Comparison of ENCODE assay signal across 16 mouse cellular contexts in the genomic region with DNA sequence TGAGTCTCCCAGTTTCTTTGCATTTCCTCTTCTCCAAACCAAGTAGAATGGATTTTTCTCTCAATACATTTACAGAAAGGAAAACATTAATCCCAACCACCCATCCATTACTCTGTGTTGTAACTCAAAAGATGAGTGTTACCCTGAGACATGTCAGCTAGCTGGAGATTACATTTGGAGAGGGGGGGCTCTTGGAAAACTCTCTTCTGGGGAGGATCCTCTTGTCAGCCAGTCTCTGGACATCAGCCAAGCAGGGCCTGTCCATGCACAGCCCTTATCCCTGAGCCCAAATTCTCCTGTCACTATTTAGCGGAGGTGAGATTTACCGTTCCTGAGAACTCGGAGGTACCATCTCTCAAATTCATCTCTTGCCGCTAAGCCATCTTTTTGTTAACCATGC.
A peak's percentile ranks its signal among the peaks of the same experiment; 100 is the strongest.
DNase-seq lines count a peak whose midpoint lies in the region; ATAC-seq and TF ChIP-seq lines count a peak whose summit lies in the region.
"Had no signal": no experiment of that assay in that cellular context is flagged by ENCODE, and none has a peak within 500 bp of the region (broad histone marks: within the 10 kb centered on the region; RNA-seq: fewer than 3 reads in every experiment).

No protein-coding gene starts in this region.

- WGBS in heart, embryonic 12.5 days = 60% methylated on average over 4 of the region's 4 CpGs
- WGBS in liver, embryonic 11.5 days = 77% methylated on average over 4 of the region's 4 CpGs
- 94% methylated on average over 4 of the region's 4 CpGs for WGBS in liver, postnatal 0 days (ENCODE audit: insufficient replicate concordance)
- WGBS in lung, postnatal 0 days = 79% methylated on average over 4 of the region's 4 CpGs

- no peaks in the 10 kb centered on the region for H3K27me3 ChIP-seq in heart, embryonic 12.5 days (replicated peaks)
- no peaks in the 10 kb centered on the region for H3K27me3 ChIP-seq in liver, embryonic 11.5 days (replicated peaks; ENCODE audit: control insufficient read depth, insufficient read depth, low read length)
- no peaks in the 10 kb centered on the region for H3K27me3 ChIP-seq in liver, postnatal 0 days (ENCODE audit: insufficient read depth, low read length)
- no peaks in the 10 kb centered on the region for H3K27me3 ChIP-seq in lung, postnatal 0 days (replicated peaks; ENCODE audit: insufficient read depth, low read length)
- H3K27me3 ChIP-seq: forebrain, embryonic 15.5 days; hindbrain, embryonic 12.5 days had no signal

- no peak overlapping the region for H3K9ac ChIP-seq in heart, embryonic 12.5 days
- no peak overlapping the region for H3K9ac ChIP-seq in liver, embryonic 11.5 days (ENCODE audit: low read depth, low read length)
- H3K9ac ChIP-seq in liver, postnatal 0 days (replicated peaks) = no peak overlapping the region
- H3K9ac ChIP-seq in lung, postnatal 0 days (replicated peaks; ENCODE audit: low read depth) = no peak overlapping the region
- H3K9ac ChIP-seq: forebrain, embryonic 15.5 days; hindbrain, embryonic 12.5 days had no signal

- H3K4me2 ChIP-seq in heart, embryonic 12.5 days = no peak overlapping the region
- H3K4me2 ChIP-seq in liver, embryonic 11.5 days = no peak overlapping the region
- H3K4me2 ChIP-seq in liver, postnatal 0 days (ENCODE audit: low read depth, low read length) = no peak overlapping the region
- H3K4me2 ChIP-seq in lung, postnatal 0 days (replicated peaks; ENCODE audit: low read depth, low read length) = no peak overlapping the region
- H3K4me2 ChIP-seq: forebrain, embryonic 15.5 days; hindbrain, embryonic 12.5 days had no signal

- H3K4me3 ChIP-seq in heart, embryonic 12.5 days = no peak overlapping the region
- H3K4me3 ChIP-seq in liver, embryonic 11.5 days (ENCODE audit: low read depth, low read length) = no peak overlapping the region
- no peak overlapping the region for H3K4me3 ChIP-seq in liver, postnatal 0 days (ENCODE audit: low read depth, low read length)
- H3K4me3 ChIP-seq in lung, postnatal 0 days (ENCODE audit: low read depth, low read length) = no peak overlapping the region
- H3K4me3 ChIP-seq: forebrain, embryonic 15.5 days; hindbrain, embryonic 12.5 days had no signal

- peaks cover 27% of the 10 kb centered on the region for H3K4me1 ChIP-seq in heart, embryonic 12.5 days (replicated peaks)
- no peaks in the 10 kb centered on the region; the same call in 1 of the 2 replicates for H3K4me1 ChIP-seq in liver, embryonic 11.5 days (replicated peaks; ENCODE audit: control insufficient read depth, insufficient read depth, low read length)
- H3K4me1 ChIP-seq in liver, postnatal 0 days (ENCODE audit: insufficient read depth) = no peaks in the 10 kb centered on the region
- no peaks in the 10 kb centered on the region for H3K4me1 ChIP-seq in lung, postnatal 0 days (ENCODE audit: insufficient read depth, low read depth, low read length)
- H3K4me1 ChIP-seq: forebrain, embryonic 15.5 days; hindbrain, embryonic 12.5 days had no signal

- no peak for TF ChIP-seq EP300 in liver, postnatal 0 days (IDR thresholded peaks at IDR 0.05; ENCODE audit: low read depth)
- TF ChIP-seq EP300 in lung, postnatal 0 days (IDR thresholded peaks at IDR 0.05) = no peak

- peak overlapping the region; percentile 58 for H3K27ac ChIP-seq in heart, embryonic 12.5 days (ENCODE audit: poor library complexity, severe bottlenecking)
- H3K27ac ChIP-seq in liver, embryonic 11.5 days (ENCODE audit: low read depth, low read length) = peak overlapping the region; percentile 25
- no peak overlapping the region for H3K27ac ChIP-seq in liver, postnatal 0 days (ENCODE audit: low read depth)
- H3K27ac ChIP-seq in lung, postnatal 0 days (ENCODE audit: low read length) = no peak overlapping the region
- H3K27ac ChIP-seq: forebrain, embryonic 15.5 days; hindbrain, embryonic 12.5 days had no signal

- no peak for ATAC-seq in heart, embryonic 12.5 days (ENCODE audit: insufficient number of reproducible peaks, low FRiP score)
- ATAC-seq in liver, embryonic 11.5 days (replicated peaks; ENCODE audit: low FRiP score) = no peak
- ATAC-seq in liver, postnatal 0 days = no peak
- peak; percentile 49; the same call in 1 of the 2 replicates for ATAC-seq in lung, postnatal 0 days
- ATAC-seq: forebrain, embryonic 15.5 days; hindbrain, embryonic 16.5 days had no signal

- peaks cover 9% of the 10 kb centered on the region; the same call in 1 of the 2 replicates for H3K9me3 ChIP-seq in heart, embryonic 12.5 days (replicated peaks)
- no peaks in the 10 kb centered on the region for H3K9me3 ChIP-seq in liver, embryonic 11.5 days (ENCODE audit: control insufficient read depth, low read length)
- no peaks in the 10 kb centered on the region for H3K9me3 ChIP-seq in liver, postnatal 0 days (ENCODE audit: low read length)
- H3K9me3 ChIP-seq in lung, postnatal 0 days (ENCODE audit: low read length) = no peaks in the 10 kb centered on the region
- H3K9me3 ChIP-seq: forebrain, embryonic 15.5 days; hindbrain, embryonic 12.5 days had no signal

- DNase-seq in heart, adult 11 months = no peak
- DNase-seq in liver, embryonic 11.5 days (ENCODE audit: low spot score) = no peak
- no peak for DNase-seq in liver, postnatal 0 days
- peak; percentile 70 for DNase-seq in lung, postnatal 0 days (ENCODE audit: low spot score)
- DNase-seq in lung, adult 18-20 months = no peak
- DNase-seq in lung, postnatal 4 days = peak; percentile 23 to 42
- no peak for DNase-seq in spleen, adult 18-20 months
- DNase-seq: adrenal gland, adult 8-10 months; adrenal gland, postnatal 36 days; cerebellum, adult 2 months; gastrocnemius, postnatal 10 days; heart, postnatal 4 days had no signal

- no peak for TF ChIP-seq CTCF in liver, postnatal 0 days (IDR thresholded peaks at IDR 0.05; ENCODE audit: low read depth)
- TF ChIP-seq CTCF in lung, postnatal 0 days (IDR thresholded peaks at IDR 0.05) = no peak

- no peaks in the 10 kb centered on the region for H3K36me3 ChIP-seq in heart, embryonic 12.5 days
- H3K36me3 ChIP-seq in liver, embryonic 11.5 days (ENCODE audit: control insufficient read depth, insufficient read depth, low read length) = no peaks in the 10 kb centered on the region
- H3K36me3 ChIP-seq in liver, postnatal 0 days (replicated peaks; ENCODE audit: insufficient read depth, low read length) = no peaks in the 10 kb centered on the region
- H3K36me3 ChIP-seq in lung, postnatal 0 days (ENCODE audit: insufficient read depth, low read length) = no peaks in the 10 kb centered on the region
- H3K36me3 ChIP-seq: forebrain, embryonic 15.5 days; hindbrain, embryonic 12.5 days had no signal

Comparison
In these comparisons a context has a peak if more than half of its experiments do, and no peak if none do; other contexts are left out.
1. H3K27ac ChIP-seq: peak in heart, embryonic 12.5 days (single experiment) and liver, embryonic 11.5 days (single experiment); none in liver, postnatal 0 days (single experiment) and lung, postnatal 0 days (single experiment).
2. DNase-seq: peak in lung, postnatal 0 days (single experiment) and lung, postnatal 4 days (2 of 2); none in heart, adult 11 months (single experiment), liver, embryonic 11.5 days (single experiment), liver, postnatal 0 days (single experiment), lung, adult 18-20 months (0 of 2) and spleen, adult 18-20 months (0 of 2).